Mouse (Mus musculus) ES-E14 (cell line): ENCODE data around the gene Dctn1.

ENCODE experiments used
- CHD2 ChIP-seq: IDR thresholded peaks from 2 replicates; pipeline ENCODE4 v1.6.1; 2014; ENCODE audit warnings: mild to moderate bottlenecking, low read depth, low read length, inconsistent platforms
- MAFK ChIP-seq: IDR thresholded peaks from 2 replicates; pipeline ENCODE4 v1.6.1; 2014; ENCODE audit warnings: mild to moderate bottlenecking, low read depth, low read length, inconsistent platforms; ENCODE audit not compliant: insufficient read depth
- ZNF384 ChIP-seq: IDR thresholded peaks from 2 replicates; pipeline ENCODE4 v1.6.1; 2012; ENCODE audit warnings: low read depth, low read length, inconsistent platforms

DNA sequence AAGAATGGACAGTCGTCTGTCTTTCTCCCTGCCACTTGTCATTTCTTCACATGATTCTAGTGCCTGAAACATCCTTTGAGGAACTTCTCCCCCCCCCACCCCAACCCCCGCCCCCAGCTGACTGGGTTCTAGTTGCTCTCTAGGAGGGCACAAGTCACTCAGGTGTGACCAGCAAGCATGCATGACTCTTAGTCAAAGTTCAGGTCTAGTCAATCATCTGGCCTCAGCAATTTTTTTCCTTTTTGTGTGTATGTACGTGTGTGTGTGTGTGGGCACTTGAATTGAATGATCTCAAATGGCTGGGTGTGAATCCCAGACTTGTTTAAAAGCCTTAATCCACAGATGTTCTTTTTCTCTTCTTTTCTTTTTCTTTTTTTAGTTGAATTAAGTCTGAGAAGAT is 31.5 kb upstream of the Dctn1 start:
- no peak for TF ChIP-seq ZNF384
- TF ChIP-seq MAFK = no peak
- TF ChIP-seq CHD2 = no peak
